Mouse (Mus musculus) urinary bladder, postnatal 14 days (tissue): ENCODE measurements around the gene Col8a2.

Experiments used
- DNase-seq: peaks from one replicate; pipeline ENCODE4 v3.0.0; 2021; ENCODE audit warnings: low spot score

Gene Col8a2

GRCm38 (mm10) chr4:126301584-126302309 lies 15.2 kb downstream of the Col8a2 start:
- DNase-seq: no peak

DNA sequence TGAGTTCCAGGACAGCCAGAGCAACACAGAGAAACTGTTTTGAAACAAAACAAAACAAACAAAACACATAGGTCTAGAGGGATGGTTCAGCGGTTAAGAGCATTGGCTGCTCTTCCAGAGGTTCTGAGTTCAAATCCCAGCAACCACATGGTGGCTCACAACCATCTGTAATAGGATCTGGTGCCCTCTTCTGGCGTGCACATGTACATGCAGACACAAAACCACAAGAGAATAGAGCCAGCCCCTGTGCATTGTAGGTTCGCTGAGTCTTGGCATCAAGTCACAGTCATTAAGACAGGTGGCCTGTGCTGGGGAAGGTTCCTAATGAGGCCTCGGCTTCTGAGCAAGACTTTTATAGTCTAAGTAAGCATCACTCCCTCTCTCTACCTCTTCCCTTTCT lies 17.3 kb downstream of the Col8a2 start:
- DNase-seq: no peak

GRCm38 (mm10) chr4:126305428-126305827 lies 18.8 kb downstream of the Col8a2 start:
- no peak for DNase-seq

- no peak for DNase-seq
These were observed 19.5 kb downstream of the Col8a2 start for GRCm38 (mm10) chr4:126306058-126306457.

GRCm38 (mm10) chr4:126306827-126307226 lies 20.2 kb downstream of the Col8a2 start:
- DNase-seq: no peak

GRCm38 (mm10) chr4:126309211-126309921 lies 22.8 kb downstream of the Col8a2 start:
- no peak for DNase-seq

DNA sequence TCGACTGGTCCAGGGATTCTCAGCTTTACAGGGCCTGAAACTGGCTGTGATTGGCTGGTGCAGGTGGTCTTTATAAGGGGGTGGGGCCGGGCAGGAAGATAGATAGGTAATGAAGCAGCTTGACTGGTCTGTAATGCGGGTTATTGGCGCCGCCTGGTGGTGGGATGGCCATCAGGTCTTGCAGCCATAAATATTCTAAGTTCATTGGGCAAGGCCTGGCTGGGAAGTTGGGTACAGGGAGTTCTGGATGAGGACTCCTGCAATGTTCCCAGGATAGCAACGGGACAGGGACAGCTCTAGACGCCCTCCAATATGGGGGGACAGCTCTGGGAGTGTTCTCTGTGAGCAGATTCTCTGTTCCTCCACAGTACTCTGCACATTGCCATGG lies 23.3 kb downstream of the Col8a2 start:
- DNase-seq: peak; percentile 87

GRCm38 (mm10) chr4:126310344-126310743 lies 23.8 kb downstream of the Col8a2 start:
- no peak for DNase-seq

DNA sequence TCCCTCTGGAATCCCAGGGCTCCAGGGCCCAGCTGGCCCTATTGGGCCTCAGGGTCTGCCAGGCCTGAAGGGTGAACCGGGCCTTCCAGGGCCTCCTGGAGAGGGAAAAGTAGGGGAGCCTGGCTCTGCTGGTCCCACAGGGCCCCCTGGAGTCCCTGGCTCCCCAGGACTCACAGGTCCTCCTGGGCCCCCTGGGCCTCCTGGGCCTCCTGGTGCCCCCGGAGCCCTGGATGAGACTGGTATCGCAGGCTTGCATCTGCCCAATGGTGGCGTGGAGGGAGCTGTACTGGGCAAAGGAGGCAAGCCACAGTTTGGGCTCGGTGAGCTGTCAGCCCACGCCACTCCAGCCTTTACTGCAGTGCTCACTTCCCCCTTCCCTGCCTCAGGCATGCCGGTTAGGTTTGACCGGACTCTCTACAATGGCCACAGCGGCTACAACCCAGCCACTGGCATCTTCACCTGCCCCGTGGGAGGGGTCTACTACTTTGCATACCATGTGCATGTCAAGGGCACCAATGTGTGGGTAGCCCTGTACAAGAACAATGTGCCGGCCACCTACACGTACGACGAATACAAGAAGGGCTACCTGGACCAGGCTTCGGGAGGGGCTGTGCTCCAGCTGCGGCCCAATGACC lies 25.1 kb downstream of the Col8a2 start:
- no peak for DNase-seq

- no peak for DNase-seq
These were observed 26.6 kb downstream of the Col8a2 start for GRCm38 (mm10) chr4:126313202-126313601.

GRCm38 (mm10) chr4:126314393-126314792 lies 27.8 kb downstream of the Col8a2 start:
- no peak for DNase-seq

DNA sequence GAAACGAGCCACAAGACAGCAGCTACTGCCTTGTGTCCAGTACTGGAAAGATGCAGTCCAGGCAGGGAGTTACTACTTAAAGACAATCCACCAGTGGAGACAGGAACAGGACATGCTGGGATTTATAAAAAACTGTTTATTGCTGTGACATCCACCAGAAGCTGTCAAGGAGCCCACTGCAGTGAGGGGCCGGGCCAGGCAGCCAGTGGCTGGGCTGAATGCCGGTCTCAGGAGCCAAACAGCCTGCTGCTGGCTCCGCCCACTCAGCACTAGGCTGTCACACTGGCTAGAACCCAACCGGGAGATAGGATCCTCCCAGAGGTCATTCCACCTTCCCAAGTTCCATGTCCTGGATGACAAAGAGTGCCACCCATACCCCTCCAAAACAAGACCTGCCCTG lies 29.3 kb downstream of the Col8a2 start:
- no peak for DNase-seq

DNA sequence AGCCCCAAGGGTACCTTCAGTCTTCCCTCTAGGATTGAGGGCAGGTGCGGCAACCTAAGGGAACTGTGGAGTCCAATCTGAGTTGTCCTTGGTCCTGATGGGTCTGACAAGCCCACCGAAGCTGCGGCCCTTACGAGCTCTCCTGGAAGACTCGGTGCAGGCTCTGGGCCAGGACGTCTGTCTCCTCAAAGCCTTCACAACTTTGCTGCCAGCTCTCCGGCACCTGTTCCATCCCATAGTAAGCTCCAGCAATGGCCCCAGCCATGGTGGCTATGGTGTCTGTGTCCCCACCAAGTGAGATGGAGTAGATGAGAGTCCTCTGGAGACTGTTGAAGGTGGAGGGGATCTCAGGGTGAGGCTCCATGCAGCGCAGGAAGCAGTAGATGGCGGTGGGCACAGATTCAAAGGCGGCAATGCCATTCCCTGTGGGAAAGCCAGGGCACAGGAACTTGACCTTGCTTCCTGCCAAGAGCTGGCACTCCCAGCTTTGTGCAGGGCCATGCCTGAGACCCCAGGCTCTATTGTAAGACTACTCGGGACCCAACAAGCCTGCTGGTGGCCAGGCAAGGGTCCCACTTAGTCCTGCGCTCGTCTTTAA lies 29.9 kb downstream of the Col8a2 start:
- no peak for DNase-seq

- no peak for DNase-seq
These were observed 33.2 kb downstream of the Col8a2 start for GRCm38 (mm10) chr4:126319806-126320205.

DNA sequence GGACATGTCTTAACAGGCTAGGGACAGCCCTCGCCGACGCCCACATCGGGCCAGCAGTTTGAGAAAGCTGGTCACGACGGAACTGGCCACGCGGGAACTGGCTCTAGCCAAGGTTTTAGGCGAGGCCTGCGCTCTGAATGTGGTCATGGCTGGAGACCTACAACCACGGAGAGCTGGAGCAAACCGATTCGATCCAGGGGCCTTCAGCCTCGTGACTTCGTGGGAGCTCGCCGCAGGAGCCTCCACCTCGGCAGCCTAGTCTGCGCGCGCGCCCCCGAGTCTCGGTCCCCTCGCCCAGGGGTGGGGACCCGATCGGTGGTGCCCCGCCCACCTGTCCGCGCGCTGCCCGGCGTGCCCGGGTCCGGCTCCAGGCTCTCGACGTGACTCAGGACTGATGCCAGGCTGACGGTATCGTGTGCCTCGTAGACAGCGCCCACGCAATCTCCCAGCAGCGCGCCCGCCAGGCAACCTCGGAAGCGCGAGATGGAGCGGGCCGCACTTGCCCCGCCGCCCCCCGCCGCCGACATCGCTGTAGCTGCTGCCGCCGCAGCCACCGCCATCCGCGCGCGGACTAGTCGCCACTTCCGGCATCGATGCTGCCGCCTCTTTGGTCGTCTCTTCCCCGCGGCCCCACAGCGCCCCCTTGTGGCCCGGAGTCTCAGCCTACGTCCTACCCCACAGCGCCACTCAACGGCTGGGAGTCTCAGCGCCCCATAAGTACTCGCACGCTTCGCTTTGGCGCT lies 34.7 kb downstream of the Col8a2 start, which contains the start of gene Adprhl2:
Adprhl2 (minus strand) TSS at position 593 of the 743 bp plus-strand sequence.
- DNase-seq: peak; percentile 99

- no peak for DNase-seq
These were observed 35.4 kb downstream of the Col8a2 start for GRCm38 (mm10) chr4:126321854-126322511.

GRCm38 (mm10) chr4:126322646-126323045 lies 36.1 kb downstream of the Col8a2 start:
- DNase-seq: no peak

DNA sequence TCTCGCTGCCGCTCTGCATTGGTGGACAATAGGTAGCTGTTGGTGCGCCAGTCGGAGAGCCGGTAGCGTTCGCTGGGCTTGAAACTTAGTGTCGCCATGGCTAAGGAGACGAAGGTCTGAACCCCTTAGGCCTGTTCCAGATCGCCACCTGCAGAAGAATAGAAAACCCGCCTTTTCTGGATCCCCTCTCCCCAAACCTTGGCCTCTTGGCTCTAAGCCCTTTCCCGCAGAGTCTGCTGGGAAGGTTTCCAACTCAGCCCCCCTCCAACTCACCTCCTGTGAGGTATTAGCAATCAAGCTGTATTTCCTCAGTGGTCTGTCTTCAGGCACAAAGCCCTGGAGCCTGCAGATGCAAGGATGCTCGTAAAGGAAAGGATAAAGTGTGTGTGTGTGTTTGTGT lies 38.3 kb downstream of the Col8a2 start:
- no peak for DNase-seq

GRCm38 (mm10) chr4:126325281-126325861 lies 38.8 kb downstream of the Col8a2 start, which contains the start of gene Tekt2:
TSS of gene Tekt2 (minus strand) at chr4:126325688.
- DNase-seq: peak; percentile 71

DNA sequence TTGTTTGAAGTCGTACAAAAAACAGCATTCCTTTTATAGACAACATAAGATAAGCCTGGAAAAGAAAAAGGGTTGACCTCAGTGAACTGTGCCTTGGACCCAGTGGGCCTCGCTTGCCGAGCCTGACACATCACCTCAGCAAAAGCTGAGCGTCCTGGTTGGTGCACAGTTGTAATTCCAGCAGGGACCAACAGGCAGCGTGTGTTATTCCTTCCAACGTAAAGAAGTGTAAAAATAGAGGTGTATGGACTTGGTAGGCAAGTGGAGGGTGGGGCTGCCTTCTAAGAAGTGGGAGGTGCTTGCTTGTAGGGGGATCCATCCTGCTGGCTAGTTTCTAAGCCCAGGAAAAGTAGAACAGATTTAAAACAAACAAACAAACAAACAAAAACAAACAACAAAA lies 39.4 kb downstream of the Col8a2 start:
- no peak for DNase-seq

DNA sequence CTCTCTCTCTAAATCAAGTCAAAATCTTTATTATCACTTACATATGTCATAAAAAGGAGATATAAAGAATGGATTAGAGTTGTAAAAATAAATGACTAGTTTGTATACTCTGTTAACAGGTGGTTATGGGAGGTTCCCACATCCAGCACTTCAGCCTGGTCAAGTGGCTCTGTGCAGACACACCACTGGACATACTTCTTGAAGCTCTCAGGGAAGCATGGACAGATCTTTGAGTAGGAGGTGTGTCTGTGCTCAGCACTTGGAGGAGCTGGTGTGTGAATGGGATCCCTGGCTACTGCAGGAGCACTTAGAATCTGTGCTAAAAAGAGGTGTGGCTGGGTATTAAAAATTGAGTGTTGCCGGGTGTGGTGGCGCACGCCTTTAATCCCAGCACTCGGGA lies 43.7 kb downstream of the Col8a2 start:
- no peak for DNase-seq
